Mouse (Mus musculus) heart, adult 2 months (tissue): ENCODE data around the gene Kif1c.

Experiments used
- CTCF ChIP-seq: fragments of 200-600 bp; IDR thresholded peaks from 2 replicates; pipeline ENCODE4 v1.8.1; 2022; ENCODE audit warnings: antibody characterized with exemption, mild to moderate bottlenecking, moderate library complexity
- EP300 ChIP-seq: fragments of 200-500 bp; IDR thresholded peaks from 2 replicates; pipeline ENCODE4 v1.6.1; 2011; ENCODE audit warnings: low read depth, low read length, control low read depth; ENCODE audit not compliant: insufficient read depth
- POLR2A ChIP-seq: fragments of 200-500 bp; IDR thresholded peaks from 2 replicates; pipeline ENCODE4 v1.6.1; 2011; ENCODE audit warnings: mild to moderate bottlenecking, low read depth, low read length, control low read depth; ENCODE audit not compliant: insufficient read depth

GRCm38 (mm10) chr11:70711026-70711425, 10.7 kb downstream of the Kif1c start:
- TF ChIP-seq CTCF, result no peak
- no peak for TF ChIP-seq POLR2A
- TF ChIP-seq EP300, result no peak
